Mouse (Mus musculus) layer of hippocampus, adult 9-10 months (tissue): Measurements from ENCODE around the gene Cadps2.

Experiments
- DNase-seq: peaks from one replicate; pipeline ENCODE4 v3.0.0; 2022; ENCODE audit warnings: low spot score

Cadps2 gene

GRCm38 (mm10) chr6:23252196-23253135, 586.8 kb downstream of the Cadps2 start:
- DNase-seq = no peak

- DNase-seq = no peak
Measured at GRCm38 (mm10) chr6:23251431-23251830, 587.8 kb downstream of the Cadps2 start.

GRCm38 (mm10) chr6:23250288-23250955, 588.8 kb downstream of the Cadps2 start:
- DNase-seq = no peak

GRCm38 (mm10) chr6:23249616-23250287, 589.5 kb downstream of the Cadps2 start:
- DNase-seq = no peak

GRCm38 (mm10) chr6:23249053-23249401, 590.2 kb downstream of the Cadps2 start:
- no peak for DNase-seq

- DNase-seq = no peak
Measured at GRCm38 (mm10) chr6:23248313-23249052, 590.7 kb downstream of the Cadps2 start, which contains the start of gene Fezf1. Fezf1 (minus strand) TSS chr6:23248362.

- no peak for DNase-seq
Measured at GRCm38 (mm10) chr6:23247512-23248312, 591.5 kb downstream of the Cadps2 start.

GRCm38 (mm10) chr6:23246790-23247511, 592.3 kb downstream of the Cadps2 start:
- DNase-seq = no peak

GRCm38 (mm10) chr6:23246061-23246789, 593.0 kb downstream of the Cadps2 start:
- DNase-seq = no peak

- DNase-seq = no peak
Measured at GRCm38 (mm10) chr6:23245545-23246011, 593.6 kb downstream of the Cadps2 start.

- DNase-seq = no peak
Measured at GRCm38 (mm10) chr6:23245121-23245520, 594.1 kb downstream of the Cadps2 start.

- no peak for DNase-seq
Measured at GRCm38 (mm10) chr6:23243821-23244760, 595.1 kb downstream of the Cadps2 start.
